Mouse (Mus musculus): Measurements from ENCODE around the gene Edf1. TPM values are rescaled to one million over a fixed set of nuclear protein-coding genes. Genes with fewer than 3 reads are reported as not detected.

The Edf1 gene
- 56.2 and 74.7 TPM in 2 replicates for polyA plus RNA-seq (2012; rRNA removed)

- peak within 1 kb of the TSS; percentile 75 for H3K27ac ChIP-seq (ENCODE audit: insufficient read depth, low read length)
- under 1% methylated on average over 61 of the region's 61 CpGs for WGBS
- TF ChIP-seq POLR2A (IDR thresholded peaks at IDR 0.05; ENCODE audit: low read depth, low read length) (peak; percentile 66), CTCF (IDR thresholded peaks at IDR 0.05; ENCODE audit: extremely low read depth, insufficient read depth, insufficient read length, insufficient replicate concordance) (no peak)
Measured at GRCm38 (mm10) chr2:25557221-25557963, at the start of gene Edf1. Gene Edf1, plus strand, starts transcription at chr2:25557847.

DNA sequence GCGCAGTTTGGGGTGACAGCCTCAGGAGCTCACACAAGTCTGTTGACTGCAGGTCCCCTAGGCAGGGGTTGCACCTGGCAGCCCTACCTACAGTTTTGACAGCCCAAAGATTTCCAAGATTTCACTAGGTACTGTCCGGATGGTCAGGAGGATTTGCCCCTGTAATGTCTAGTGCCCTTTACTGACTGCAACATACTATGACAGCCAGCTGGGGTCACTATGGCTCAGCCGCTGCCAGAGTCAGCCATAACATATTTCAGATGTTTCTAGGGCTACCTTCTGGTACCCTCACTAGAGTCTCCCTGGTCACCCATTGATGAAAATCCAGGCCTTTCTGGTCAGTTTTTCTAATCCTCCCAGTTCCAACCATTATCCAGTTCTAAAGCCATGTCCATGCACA is 47.7 kb upstream of the Edf1 start:
- Histone ChIP-seq H3K27ac (ENCODE audit: insufficient read depth, low read length) (no peak overlapping the region), H3K36me3 (ENCODE audit: control insufficient read depth, insufficient read depth, low read length) (peaks cover 3% of the 10 kb centered on the region), H3K4me3 (ENCODE audit: extremely low read depth, insufficient read depth, insufficient read length) (no peak overlapping the region), H3K27me3 (ENCODE audit: control insufficient read depth, insufficient read depth, low read length) (no peaks in the 10 kb centered on the region), H3K4me1 (ENCODE audit: control insufficient read depth, insufficient read depth, insufficient read length) (no peaks in the 10 kb centered on the region)
- TF ChIP-seq POLR2A (IDR thresholded peaks at IDR 0.05; ENCODE audit: low read depth, low read length) (no peak), CTCF (IDR thresholded peaks at IDR 0.05; ENCODE audit: extremely low read depth, insufficient read depth, insufficient read length, insufficient replicate concordance) (peak; percentile 36; the same call in 1 of the 2 replicates)
- DNase-seq (ENCODE audit: low read depth in 1 of 2, low spot score in 2 of 2), result no peak
- 71% methylated on average over 3 of the region's 3 CpGs for WGBS

More at GRCm38 (mm10) chr2:25557221-25557963, at the start of gene Edf1:
- peak; percentile 73 to 92 for DNase-seq (ENCODE audit: low read depth in 1 of 2, low spot score in 2 of 2)
- no peaks in the 10 kb centered on the region for H3K27me3 ChIP-seq (ENCODE audit: control insufficient read depth, insufficient read depth, low read length)
- H3K4me1 ChIP-seq (ENCODE audit: control insufficient read depth, insufficient read depth, insufficient read length), result peaks cover 8% of the 10 kb centered on the region; the same call in 1 of the 2 replicates
- H3K36me3 ChIP-seq (ENCODE audit: control insufficient read depth, insufficient read depth, low read length), result peaks cover 18% of the 10 kb centered on the region
- H3K4me3 ChIP-seq (ENCODE audit: extremely low read depth, insufficient read depth, insufficient read length), result peak within 1 kb of the TSS; percentile 78

DNA sequence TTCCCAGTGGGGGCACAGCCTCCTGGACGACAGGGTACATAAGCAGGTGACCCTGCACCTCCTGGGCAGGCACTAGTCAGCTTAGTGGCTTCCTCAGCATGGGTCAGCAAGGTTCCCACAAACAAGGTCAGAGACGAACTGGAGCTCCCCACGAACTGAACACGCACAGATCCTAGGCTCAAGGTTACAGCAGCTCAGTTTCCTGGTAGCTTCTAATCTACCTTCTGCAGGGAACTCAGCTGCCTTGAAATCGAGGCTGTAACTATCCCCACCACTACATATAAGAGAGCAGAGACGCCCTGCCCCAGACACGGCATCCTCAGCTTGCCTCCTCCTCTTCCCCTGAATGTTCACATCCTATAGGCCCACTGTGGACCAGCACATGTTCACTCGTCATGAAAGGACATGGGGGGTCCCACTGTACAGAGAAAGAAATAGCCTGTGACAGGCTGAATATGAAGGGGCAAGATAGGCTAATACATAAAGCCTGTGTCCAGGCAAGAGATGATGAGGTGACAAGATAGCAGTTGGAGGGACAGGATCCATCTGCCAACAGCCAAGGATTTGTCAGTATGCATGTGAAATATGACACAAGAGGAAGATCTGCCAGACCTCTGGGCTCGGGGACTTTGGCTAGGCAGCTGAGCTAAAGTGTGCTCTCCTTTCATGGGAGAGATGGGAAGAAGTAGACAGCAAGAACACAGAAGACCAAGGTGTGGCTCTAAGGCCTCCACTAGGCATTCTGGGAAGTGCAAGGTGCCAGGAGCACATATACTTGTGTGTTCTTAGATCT is 30.9 kb upstream of the Edf1 start:
- 87% methylated on average over 9 of the region's 9 CpGs for WGBS

DNA sequence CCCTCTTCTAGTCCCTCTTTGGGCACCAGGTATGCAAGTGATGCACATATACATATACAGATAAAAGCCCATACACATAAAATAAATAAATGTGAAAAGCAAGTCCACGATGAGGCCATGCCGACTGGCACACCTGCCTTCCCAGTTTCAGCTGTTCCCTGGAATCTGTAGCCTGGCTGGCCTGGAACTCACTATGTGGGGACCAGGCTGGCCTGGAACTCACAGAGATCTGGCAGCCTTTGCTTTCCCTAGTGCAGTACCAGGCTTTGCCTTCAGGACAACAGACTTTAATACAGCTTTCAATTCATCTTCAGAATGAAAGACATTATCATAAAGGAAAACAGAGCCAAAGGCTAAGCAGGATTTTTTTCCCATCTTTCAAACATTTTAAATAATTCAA is 23.9 kb upstream of the Edf1 start:
- no peaks in the 10 kb centered on the region for H3K27me3 ChIP-seq (ENCODE audit: control insufficient read depth, insufficient read depth, low read length)
- TF ChIP-seq CTCF (IDR thresholded peaks at IDR 0.05; ENCODE audit: extremely low read depth, insufficient read depth, insufficient read length, insufficient replicate concordance) (no peak), POLR2A (IDR thresholded peaks at IDR 0.05; ENCODE audit: low read depth, low read length) (no peak)
- H3K4me1 ChIP-seq (ENCODE audit: control insufficient read depth, insufficient read depth, insufficient read length), result peaks cover 20% of the 10 kb centered on the region
- H3K27ac ChIP-seq (ENCODE audit: insufficient read depth, low read length), result peak overlapping the region; percentile 96
- H3K36me3 ChIP-seq (ENCODE audit: control insufficient read depth, insufficient read depth, low read length), result peaks cover 31% of the 10 kb centered on the region
- H3K4me3 ChIP-seq (ENCODE audit: extremely low read depth, insufficient read depth, insufficient read length), result no peak overlapping the region
- no peak for DNase-seq (ENCODE audit: low read depth in 1 of 2, low spot score in 2 of 2)
- 91% methylated on average over 2 of the region's 2 CpGs for WGBS

More for the DNA sequence above, 30.9 kb upstream of the Edf1 start:
- Histone ChIP-seq H3K4me3 (ENCODE audit: extremely low read depth, insufficient read depth, insufficient read length) (no peak overlapping the region), H3K4me1 (ENCODE audit: control insufficient read depth, insufficient read depth, insufficient read length) (no peaks in the 10 kb centered on the region), H3K27ac (ENCODE audit: insufficient read depth, low read length) (no peak overlapping the region), H3K27me3 (ENCODE audit: control insufficient read depth, insufficient read depth, low read length) (no peaks in the 10 kb centered on the region), H3K36me3 (ENCODE audit: control insufficient read depth, insufficient read depth, low read length) (peaks cover 64% of the 10 kb centered on the region)
- no peak for TF ChIP-seq CTCF (IDR thresholded peaks at IDR 0.05; ENCODE audit: extremely low read depth, insufficient read depth, insufficient read length, insufficient replicate concordance)
- TF ChIP-seq POLR2A (IDR thresholded peaks at IDR 0.05; ENCODE audit: low read depth, low read length), result no peak
- DNase-seq (ENCODE audit: low read depth in 1 of 2, low spot score in 2 of 2), result no peak

DNA sequence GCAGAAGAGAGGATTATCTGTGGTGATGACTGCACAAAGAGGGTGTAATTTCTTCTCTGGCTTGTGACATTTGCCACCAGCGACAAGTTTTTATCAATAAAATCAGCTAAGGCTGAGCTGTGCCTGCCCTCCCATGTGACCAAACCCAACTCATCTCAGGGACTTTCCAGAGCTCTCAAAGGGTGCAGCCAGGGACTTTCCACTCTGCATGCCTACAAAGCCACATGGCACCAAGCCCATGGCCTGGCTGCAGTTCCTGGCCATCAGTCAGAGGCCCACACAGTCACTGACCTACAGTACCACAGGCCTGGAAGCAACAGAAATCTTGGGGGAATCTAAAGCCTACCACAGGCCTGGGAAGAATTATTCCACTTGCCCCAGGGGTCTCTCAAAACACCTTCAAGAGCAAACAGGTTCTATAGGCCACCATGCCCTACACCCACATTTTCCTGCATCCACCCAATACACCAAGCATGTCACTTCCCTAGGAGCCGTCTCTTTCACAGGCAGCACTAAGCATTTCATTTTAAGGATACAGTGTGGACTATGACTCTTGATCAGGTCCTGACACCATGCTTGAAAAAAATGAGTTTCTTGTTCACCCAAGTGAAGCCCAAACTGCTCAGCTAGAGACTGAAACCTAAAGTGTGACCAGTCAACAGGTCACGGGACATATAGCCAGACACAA is 23.3 kb upstream of the Edf1 start:
- WGBS, result 29% methylated on average over 3 of the region's 3 CpGs
- DNase-seq (ENCODE audit: low read depth in 1 of 2, low spot score in 2 of 2), result peak; percentile 77
- Histone ChIP-seq H3K36me3 (ENCODE audit: control insufficient read depth, insufficient read depth, low read length) (peaks cover 28% of the 10 kb centered on the region), H3K4me3 (ENCODE audit: extremely low read depth, insufficient read depth, insufficient read length) (no peak overlapping the region), H3K27me3 (ENCODE audit: control insufficient read depth, insufficient read depth, low read length) (no peaks in the 10 kb centered on the region), H3K27ac (ENCODE audit: insufficient read depth, low read length) (peak overlapping the region; percentile 96), H3K4me1 (ENCODE audit: control insufficient read depth, insufficient read depth, insufficient read length) (peaks cover 20% of the 10 kb centered on the region)
- no peak for TF ChIP-seq CTCF (IDR thresholded peaks at IDR 0.05; ENCODE audit: extremely low read depth, insufficient read depth, insufficient read length, insufficient replicate concordance)
- no peak for TF ChIP-seq POLR2A (IDR thresholded peaks at IDR 0.05; ENCODE audit: low read depth, low read length)

DNA sequence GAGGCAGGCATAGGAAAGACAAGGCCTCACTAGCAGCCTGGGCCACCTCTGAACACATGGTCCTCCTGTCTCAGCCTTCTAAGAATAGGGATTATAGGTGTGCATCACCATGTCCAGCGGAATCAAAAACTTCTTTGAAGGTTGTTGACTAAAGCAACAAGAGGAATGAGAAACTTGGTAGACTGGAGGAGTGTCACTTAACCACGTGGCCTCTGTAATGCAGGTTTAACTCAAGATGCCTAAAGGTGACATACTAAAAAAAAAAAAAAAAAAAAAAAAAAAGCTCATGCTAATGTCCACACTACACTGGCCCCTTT is 22.8 kb upstream of the Edf1 start:
- H3K27me3 ChIP-seq (ENCODE audit: control insufficient read depth, insufficient read depth, low read length), result no peaks in the 10 kb centered on the region

More for the DNA sequence above, 22.8 kb upstream of the Edf1 start:
- Histone ChIP-seq H3K4me1 (ENCODE audit: control insufficient read depth, insufficient read depth, insufficient read length) (peaks cover 20% of the 10 kb centered on the region), H3K36me3 (ENCODE audit: control insufficient read depth, insufficient read depth, low read length) (peaks cover 26% of the 10 kb centered on the region), H3K4me3 (ENCODE audit: extremely low read depth, insufficient read depth, insufficient read length) (no peak overlapping the region), H3K27ac (ENCODE audit: insufficient read depth, low read length) (peak overlapping the region; percentile 96)
- 81% methylated on average over 2 of the region's 2 CpGs for WGBS
- no peak for DNase-seq (ENCODE audit: low read depth in 1 of 2, low spot score in 2 of 2)
- no peak for TF ChIP-seq POLR2A (IDR thresholded peaks at IDR 0.05; ENCODE audit: low read depth, low read length)
- TF ChIP-seq CTCF (IDR thresholded peaks at IDR 0.05; ENCODE audit: extremely low read depth, insufficient read depth, insufficient read length, insufficient replicate concordance), result no peak
